Mouse (Mus musculus) lung, adult 2 months (tissue): ENCODE measurements around the gene Ampd3.

Source experiments
- CTCF ChIP-seq: fragments of 200-500 bp; IDR thresholded peaks from 2 replicates; pipeline ENCODE4 v1.5.1; 2011; ENCODE audit warnings: mild to moderate bottlenecking, low read length, control low read depth; ENCODE audit not compliant: insufficient read depth
- POLR2A ChIP-seq: fragments of 200-500 bp; IDR thresholded peaks from 2 replicates; pipeline ENCODE4 v1.6.1; 2011; ENCODE audit warnings: low read depth, mild to moderate bottlenecking, control low read depth, low read length, borderline replicate concordance; ENCODE audit errors: extremely low read depth

GRCm38 (mm10) chr7:110816037-110816436, 48.0 kb downstream of the Ampd3 start:
- TF ChIP-seq CTCF = peak; percentile 54; the same call in 1 of the 2 replicates
- no peak for TF ChIP-seq POLR2A
